Mouse (Mus musculus) kidney, postnatal 0 days (tissue): ENCODE data around the gene Rab3b. TPM values are rescaled to one million over a fixed set of nuclear protein-coding genes. Genes with fewer than 3 reads are reported as not detected.

Experiments
- ATAC-seq: fragments of 200-750 bp; cut with Nextera tagmentation; replicated peaks from 2 replicates; pipeline ENCODE4 v1.8.0; 2017; ENCODE audit warnings: low read depth, moderate number of reproducible peaks, moderate TSS enrichment, moderate library complexity; ENCODE audit not compliant: low FRiP score
- DNase-seq: peaks from one replicate; pipeline ENCODE4 v3.0.0-alpha.2; 2016; ENCODE audit warnings: low spot score
- H3K27ac ChIP-seq: fragments of 300-500 bp; sonication (generic); 2 replicates; pipeline ENCODE4 v1.5.1; 2014; ENCODE audit warnings: mild to moderate bottlenecking
- H3K27me3 ChIP-seq: fragments of 300-500 bp; sonication (generic); 2 replicates; pipeline ENCODE4 v1.6.1; 2014; ENCODE audit warnings: low read length, mixed read lengths; ENCODE audit not compliant: insufficient read depth
- H3K36me3 ChIP-seq: fragments of 300-500 bp; sonication (generic); 2 replicates; pipeline ENCODE4 v1.6.1; 2014; ENCODE audit warnings: low read length, mixed read lengths; ENCODE audit not compliant: insufficient read depth
- H3K4me1 ChIP-seq: fragments of 300-500 bp; sonication (generic); replicated peaks from 2 replicates; pipeline ENCODE4 v1.6.1; 2014; ENCODE audit warnings: antibody characterized with exemption, low read length, mixed read lengths; ENCODE audit not compliant: insufficient read depth
- H3K4me2 ChIP-seq: fragments of 300-500 bp; sonication (generic); 2 replicates; pipeline ENCODE4 v1.6.1; 2014; ENCODE audit warnings: mild to moderate bottlenecking, low read length, moderate library complexity, mixed read lengths
- H3K4me3 ChIP-seq: fragments of 300-500 bp; sonication (generic); replicated peaks from 2 replicates; pipeline ENCODE4 v1.5.1; 2014; ENCODE audit warnings: low read depth, low read length
- H3K9ac ChIP-seq: fragments of 300-500 bp; sonication (generic); 2 replicates; pipeline ENCODE4 v1.6.1; 2014; ENCODE audit warnings: low read depth, low read length
- H3K9me3 ChIP-seq: fragments of 300-500 bp; sonication (generic); replicated peaks from 2 replicates; pipeline ENCODE4 v1.6.1; 2016; ENCODE audit warnings: low read length, inconsistent platforms, mixed read lengths
- CTCF ChIP-seq: IDR thresholded peaks from 2 replicates; pipeline ENCODE4 v1.5.1; 2016; ENCODE audit warnings: antibody characterized with exemption, low read depth, mild to moderate bottlenecking, moderate library complexity
- WGBS: fragments of 180-500 bp; shearing (Covaris S2); extraction: QIAGEN DNeasy Blood & Tissue Kit; methylation state at CpG from one replicate; pipeline ENCODE4 v1.1.7; 2014; 5-methylcytosine and 5-hydroxymethylcytosine counted together
- polyA plus RNA-seq: library from polyadenylated mRNA; unstranded; fragments of >200 nt; fragmentation: Nextera tagmentation; extraction: Ambion mirVana; gene quantifications from 2 replicates; pipeline ENCODE4 v1.2.1, GENCODE M21; 2015

Rab3b gene
- polyA plus RNA-seq: 34.0 and 36.1 TPM in 2 replicates

DNA sequence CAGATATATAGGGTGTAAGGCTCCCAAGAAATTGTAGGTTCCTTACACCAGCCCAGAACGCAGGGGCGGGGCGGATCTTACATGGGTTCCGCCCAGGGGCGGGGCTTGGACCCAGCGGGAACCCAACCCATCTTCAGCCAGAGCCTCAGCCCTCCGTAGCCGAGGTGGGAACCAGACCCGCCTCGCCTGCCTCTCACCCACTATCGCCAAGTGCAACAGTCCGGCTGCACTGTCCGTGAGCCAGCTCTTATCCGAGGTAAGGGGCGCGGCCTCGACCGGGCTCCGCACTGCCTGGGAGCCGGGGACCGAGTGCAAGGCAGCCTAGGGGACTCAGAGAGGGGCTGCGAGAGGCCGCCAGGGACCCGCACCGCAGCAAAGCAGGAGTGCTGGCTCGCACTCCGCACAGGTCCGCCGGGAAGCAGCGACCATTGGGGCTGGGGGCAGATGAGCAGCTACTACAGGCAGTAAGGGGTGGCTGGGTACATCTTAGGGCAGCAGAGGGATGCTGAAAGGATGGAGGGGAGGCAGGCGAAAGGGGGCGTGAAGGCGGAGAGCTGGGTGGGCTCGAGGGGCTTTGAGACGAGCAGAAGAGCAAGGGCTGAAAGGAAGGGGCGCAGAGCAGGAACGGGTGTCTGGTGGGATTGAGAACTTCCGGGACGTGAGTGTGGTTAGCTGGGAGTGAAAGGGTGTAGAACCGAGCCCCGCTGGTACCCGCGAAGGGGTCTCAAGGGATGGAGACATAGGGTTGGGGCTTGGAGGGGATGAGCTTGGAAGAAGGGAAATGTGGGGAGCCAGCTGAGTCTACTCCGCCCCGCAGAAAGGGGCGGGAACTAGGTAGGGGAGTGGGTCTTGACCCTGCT is at the start of gene Rab3b:
Gene Rab3b, plus strand, starts transcription at position 101 of the 860 bp plus-strand sequence.
- Histone ChIP-seq H3K27ac (no peak within 1 kb of the TSS), H3K4me3 (peak within 1 kb of the TSS; percentile 42), H3K36me3 (no peaks in the 10 kb centered on the region), H3K9ac (peak within 1 kb of the TSS; percentile 29; the same call in 1 of the 2 replicates), H3K4me1 (no peaks in the 10 kb centered on the region), H3K27me3 (no peaks in the 10 kb centered on the region), H3K4me2 (peak within 1 kb of the TSS; percentile 79), H3K9me3 (no peaks in the 10 kb centered on the region)
- under 1% methylated on average over 46 of the region's 46 CpGs for WGBS
- peak; percentile 78 for DNase-seq
- peak; percentile 79 for ATAC-seq
- no peak for TF ChIP-seq CTCF

DNA sequence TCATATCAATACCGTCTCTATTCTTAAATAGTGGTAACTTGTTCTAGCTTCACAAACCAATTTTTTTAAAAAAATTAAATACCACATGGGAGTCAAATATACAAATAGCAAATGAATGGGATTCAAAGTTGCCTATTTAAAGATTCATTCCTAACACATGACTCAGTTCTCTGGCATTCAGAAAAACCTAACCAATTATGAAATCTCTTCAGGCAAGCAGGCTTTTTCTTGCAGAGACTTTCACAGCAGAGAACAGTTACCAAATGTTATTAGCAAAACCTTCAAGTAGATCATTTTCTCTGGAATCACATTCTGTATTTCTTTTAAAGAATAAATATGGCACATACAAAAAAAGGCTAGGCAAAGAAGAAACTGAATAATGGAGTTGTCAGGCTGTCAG is 48.2 kb upstream of the Rab3b start:
- Histone ChIP-seq H3K4me2 (no peak overlapping the region), H3K36me3 (peaks cover 21% of the 10 kb centered on the region; the same call in 1 of the 2 replicates), H3K9me3 (no peaks in the 10 kb centered on the region), H3K4me1 (peaks cover 10% of the 10 kb centered on the region), H3K4me3 (no peak overlapping the region), H3K9ac (no peak overlapping the region), H3K27me3 (no peaks in the 10 kb centered on the region), H3K27ac (no peak overlapping the region)
- WGBS: 94% methylated on average over 1 of the region's 1 CpGs
- ATAC-seq: no peak
- no peak for DNase-seq
- TF ChIP-seq CTCF: no peak

DNA sequence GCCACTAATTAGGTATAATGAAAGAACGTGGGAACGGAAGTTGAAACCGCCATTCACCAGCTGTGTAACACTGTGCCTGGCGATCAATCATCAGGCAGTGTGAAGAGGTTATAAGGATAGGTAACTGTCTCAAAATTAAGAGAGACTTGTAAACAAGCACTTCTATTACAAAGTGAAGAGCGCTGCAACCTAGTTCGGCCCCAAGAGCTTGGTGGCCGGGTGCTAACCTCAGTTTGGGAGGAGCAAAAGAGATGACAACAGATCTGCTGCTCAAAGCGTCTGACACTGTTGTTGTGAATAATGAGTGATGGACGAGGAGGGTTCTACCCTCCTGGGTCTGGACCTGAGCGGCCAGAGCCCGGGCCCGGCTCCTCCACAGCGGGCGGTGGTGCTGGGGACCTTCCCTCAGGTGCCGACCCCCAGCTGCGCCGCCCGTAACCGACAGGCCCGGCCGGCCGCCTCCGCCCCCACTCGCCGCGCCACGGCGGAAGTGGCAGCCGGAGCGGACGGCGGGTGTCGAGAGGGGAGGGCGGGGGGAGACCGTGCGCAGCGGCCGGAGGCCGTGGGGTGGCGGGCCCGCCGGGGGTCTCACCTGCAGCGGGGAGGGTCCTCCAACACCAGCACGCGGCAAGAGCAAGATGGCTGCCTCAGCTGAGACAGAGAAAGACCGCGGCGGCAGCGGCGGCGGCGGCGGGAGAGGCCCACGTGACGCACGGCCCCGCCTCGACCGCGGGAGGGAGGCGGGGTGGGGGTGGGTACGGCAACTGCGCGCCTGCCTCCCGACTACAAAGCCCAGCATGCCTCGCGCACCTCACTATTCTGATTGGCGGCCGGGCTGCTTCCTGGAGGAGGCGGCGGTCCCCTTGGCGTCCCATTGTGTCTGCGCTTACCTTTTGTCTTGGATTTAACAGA is 45.7 kb upstream of the Rab3b start, which contains the start of gene Btf3l4:
Gene Btf3l4, minus strand, starts transcription at position 699 of the 912 bp plus-strand sequence.
- Histone ChIP-seq H3K27me3 (no peaks in the 10 kb centered on the region), H3K27ac (peak within 1 kb of the TSS; percentile 93), H3K9me3 (no peaks in the 10 kb centered on the region), H3K36me3 (peaks cover 11% of the 10 kb centered on the region; the same call in 1 of the 2 replicates), H3K4me2 (peak within 1 kb of the TSS; percentile 63), H3K9ac (peak within 1 kb of the TSS; percentile 98), H3K4me3 (peak within 1 kb of the TSS; percentile 97), H3K4me1 (peaks cover 11% of the 10 kb centered on the region)
- DNase-seq (peak; percentile 98), ATAC-seq (peak; percentile 94)
- under 1% methylated on average over 68 of the region's 73 CpGs for WGBS
- TF ChIP-seq CTCF: no peak

- 0% methylated on average over 6 of the region's 6 CpGs for WGBS
- peak overlapping the region; percentile 97 for H3K4me3 ChIP-seq
- no peak for TF ChIP-seq CTCF
- H3K9ac ChIP-seq: peak overlapping the region; percentile 98
- H3K36me3 ChIP-seq: peaks cover 9% of the 10 kb centered on the region; the same call in 1 of the 2 replicates
- DNase-seq (no peak), ATAC-seq (no peak)
- peak overlapping the region; percentile 63 for H3K4me2 ChIP-seq
- peaks cover 11% of the 10 kb centered on the region for H3K4me1 ChIP-seq
- no peaks in the 10 kb centered on the region for H3K27me3 ChIP-seq
- H3K27ac ChIP-seq: peak overlapping the region; percentile 93
- H3K9me3 ChIP-seq: no peaks in the 10 kb centered on the region
These were observed 45.1 kb upstream of the Rab3b start for GRCm38 (mm10) chr4:108833828-108834114.

- TF ChIP-seq CTCF: peak; percentile 12; the same call in 1 of the 2 replicates
- Histone ChIP-seq H3K27me3 (no peaks in the 10 kb centered on the region), H3K9ac (peak within 1 kb of the TSS; percentile 98), H3K4me2 (peak within 1 kb of the TSS; percentile 63), H3K9me3 (no peaks in the 10 kb centered on the region), H3K36me3 (peaks cover 5% of the 10 kb centered on the region; the same call in 1 of the 2 replicates), H3K27ac (peak within 1 kb of the TSS; percentile 93), H3K4me1 (peaks cover 11% of the 10 kb centered on the region), H3K4me3 (peak within 1 kb of the TSS; percentile 97)
- peak; percentile 82 for ATAC-seq
- under 1% methylated on average over 34 of the region's 34 CpGs for WGBS
- DNase-seq: peak; percentile 97
These were observed 44.5 kb upstream of the Rab3b start, which contains the start of gene Txndc12 for GRCm38 (mm10) chr4:108834115-108834970. TSS of gene Txndc12 (plus strand) at chr4:108834601.
